Mouse (Mus musculus): Measurements from ENCODE around the gene Cmtm4. TPM values are rescaled to one million over a fixed set of nuclear protein-coding genes. Genes with fewer than 3 reads are reported as not detected.

Gene Cmtm4
- polyA plus RNA-seq, 2 experiments: 0.44 to 1.7 TPM

- no peak overlapping the region for H3K27ac ChIP-seq
- 56% methylated on average over 7 of the region's 7 CpGs for WGBS (ENCODE audit: insufficient replicate concordance)
- ATAC-seq (ENCODE audit: insufficient read depth): no peak
Measured at GRCm38 (mm10) chr8:104441613-104442012, 46.0 kb upstream of the Cmtm4 start.

GRCm38 (mm10) chr8:104439461-104439860 is 43.9 kb upstream of the Cmtm4 start:
- TF ChIP-seq CTCF (IDR thresholded peaks at IDR 0.05; ENCODE audit: low read depth) (no peak), EP300 (IDR thresholded peaks at IDR 0.05; ENCODE audit: low read depth) (no peak)
- WGBS (ENCODE audit: insufficient replicate concordance): 79% methylated on average over 8 of the region's 8 CpGs
- Histone ChIP-seq H3K4me2 (ENCODE audit: low read depth) (no peak overlapping the region), H3K9me3 (ENCODE audit: control insufficient read depth, low read length) (no peaks in the 10 kb centered on the region), H3K4me1 (replicated peaks; ENCODE audit: control insufficient read depth in 2 of 2, insufficient read depth in 2 of 2, low read length in 1 of 2) (peaks cover 7 to 16% of the 10 kb centered on the region in 2 experiments), H3K36me3 (replicated peaks; ENCODE audit: control insufficient read depth, insufficient read depth, low read depth) (peaks cover 37% of the 10 kb centered on the region), H3K4me3 (ENCODE audit: insufficient read depth in 1 of 2, low read depth in 2 of 2, low read length in 2 of 2) (no peak overlapping the region), H3K9ac (replicated peaks) (no peak overlapping the region), H3K27me3 (ENCODE audit: control insufficient read depth, insufficient read depth, low read length) (no peaks in the 10 kb centered on the region), H3K27ac (no peak overlapping the region)
- ATAC-seq (ENCODE audit: insufficient read depth) (no peak), DNase-seq (ENCODE audit: low read depth in 3 of 3, low spot score in 3 of 3) (no peak)

More at GRCm38 (mm10) chr8:104441613-104442012, 46.0 kb upstream of the Cmtm4 start:
- TF ChIP-seq CTCF (IDR thresholded peaks at IDR 0.05; ENCODE audit: low read depth): no peak
- TF ChIP-seq EP300 (IDR thresholded peaks at IDR 0.05; ENCODE audit: low read depth): no peak
- peak overlapping the region; percentile 90 for H3K9ac ChIP-seq (replicated peaks)
- H3K9me3 ChIP-seq (ENCODE audit: control insufficient read depth, low read length): no peaks in the 10 kb centered on the region
- no peak for DNase-seq (ENCODE audit: low read depth in 3 of 3, low spot score in 3 of 3)
- H3K4me3 ChIP-seq (ENCODE audit: insufficient read depth in 1 of 2, low read depth in 2 of 2, low read length in 2 of 2): peak overlapping the region; percentile 86 to 93
- peak overlapping the region; percentile 94 for H3K4me2 ChIP-seq (ENCODE audit: low read depth)
- peaks cover 7 to 11% of the 10 kb centered on the region in 2 experiments for H3K4me1 ChIP-seq (replicated peaks; ENCODE audit: control insufficient read depth in 2 of 2, insufficient read depth in 2 of 2, low read length in 1 of 2)
- peaks cover 25% of the 10 kb centered on the region for H3K36me3 ChIP-seq (replicated peaks; ENCODE audit: control insufficient read depth, insufficient read depth, low read depth)
- no peaks in the 10 kb centered on the region for H3K27me3 ChIP-seq (ENCODE audit: control insufficient read depth, insufficient read depth, low read length)

GRCm38 (mm10) chr8:104437494-104438135 is 42.0 kb upstream of the Cmtm4 start:
- no peaks in the 10 kb centered on the region for H3K9me3 ChIP-seq (ENCODE audit: control insufficient read depth, low read length)
- H3K4me1 ChIP-seq (replicated peaks; ENCODE audit: control insufficient read depth in 2 of 2, insufficient read depth in 2 of 2, low read length in 1 of 2): peaks cover 7 to 22% of the 10 kb centered on the region in 2 experiments
- TF ChIP-seq EP300 (IDR thresholded peaks at IDR 0.05; ENCODE audit: low read depth) (no peak), CTCF (IDR thresholded peaks at IDR 0.05; ENCODE audit: low read depth) (no peak)
- no peak overlapping the region for H3K4me2 ChIP-seq (ENCODE audit: low read depth)
- DNase-seq (ENCODE audit: low read depth in 3 of 3, low spot score in 3 of 3): no peak
- H3K27me3 ChIP-seq (ENCODE audit: control insufficient read depth, insufficient read depth, low read length): no peaks in the 10 kb centered on the region
- 77% methylated on average over 13 of the region's 13 CpGs for WGBS (ENCODE audit: insufficient replicate concordance)
- no peak for ATAC-seq (ENCODE audit: insufficient read depth)
- H3K9ac ChIP-seq (replicated peaks): no peak overlapping the region
- no peak overlapping the region for H3K4me3 ChIP-seq (ENCODE audit: insufficient read depth in 1 of 2, low read depth in 2 of 2, low read length in 2 of 2)
- peaks cover 37% of the 10 kb centered on the region for H3K36me3 ChIP-seq (replicated peaks; ENCODE audit: control insufficient read depth, insufficient read depth, low read depth)
- no peak overlapping the region for H3K27ac ChIP-seq

- no peaks in the 10 kb centered on the region for H3K27me3 ChIP-seq (ENCODE audit: control insufficient read depth, insufficient read depth, low read length)
- H3K36me3 ChIP-seq (replicated peaks; ENCODE audit: control insufficient read depth, insufficient read depth, low read depth): peaks cover 43% of the 10 kb centered on the region
- H3K4me1 ChIP-seq (replicated peaks; ENCODE audit: control insufficient read depth in 2 of 2, insufficient read depth in 2 of 2, low read length in 1 of 2): peaks cover 3 to 16% of the 10 kb centered on the region in 2 experiments
- H3K4me3 ChIP-seq (ENCODE audit: insufficient read depth in 1 of 2, low read depth in 2 of 2, low read length in 2 of 2): no peak overlapping the region
- no peak overlapping the region for H3K4me2 ChIP-seq (ENCODE audit: low read depth)
- WGBS (ENCODE audit: insufficient replicate concordance): 87% methylated on average over 4 of the region's 4 CpGs
- ATAC-seq (ENCODE audit: insufficient read depth) (no peak), DNase-seq (ENCODE audit: low read depth in 3 of 3, low spot score in 3 of 3) (no peak)
- no peak overlapping the region for H3K27ac ChIP-seq
- H3K9me3 ChIP-seq (ENCODE audit: control insufficient read depth, low read length): no peaks in the 10 kb centered on the region
- TF ChIP-seq EP300 (IDR thresholded peaks at IDR 0.05; ENCODE audit: low read depth) (no peak), CTCF (IDR thresholded peaks at IDR 0.05; ENCODE audit: low read depth) (no peak)
- H3K9ac ChIP-seq (replicated peaks): no peak overlapping the region
Measured at GRCm38 (mm10) chr8:104436591-104436990, 41.0 kb upstream of the Cmtm4 start.

GRCm38 (mm10) chr8:104436038-104436437 is 40.4 kb upstream of the Cmtm4 start:
- DNase-seq (ENCODE audit: low read depth in 3 of 3, low spot score in 3 of 3) (no peak), ATAC-seq (ENCODE audit: insufficient read depth) (0 out of 2 replicates have a peak, but pooled peaks have one; percentile 34)
- H3K36me3 ChIP-seq (replicated peaks; ENCODE audit: control insufficient read depth, insufficient read depth, low read depth): peaks cover 47% of the 10 kb centered on the region
- H3K9me3 ChIP-seq (ENCODE audit: control insufficient read depth, low read length): no peaks in the 10 kb centered on the region
- no peak for TF ChIP-seq CTCF (IDR thresholded peaks at IDR 0.05; ENCODE audit: low read depth)
- TF ChIP-seq EP300 (IDR thresholded peaks at IDR 0.05; ENCODE audit: low read depth): no peak
- H3K9ac ChIP-seq (replicated peaks): no peak overlapping the region
- no peaks in the 10 kb centered on the region for H3K27me3 ChIP-seq (ENCODE audit: control insufficient read depth, insufficient read depth, low read length)
- H3K4me2 ChIP-seq (ENCODE audit: low read depth): no peak overlapping the region
- no peak overlapping the region for H3K27ac ChIP-seq
- H3K4me1 ChIP-seq (replicated peaks; ENCODE audit: control insufficient read depth in 2 of 2, insufficient read depth in 2 of 2, low read length in 1 of 2): peaks cover 0 to 12% of the 10 kb centered on the region in 2 experiments; a peak in 3 of 4 replicates
- H3K4me3 ChIP-seq (ENCODE audit: insufficient read depth in 1 of 2, low read depth in 2 of 2, low read length in 2 of 2): no peak overlapping the region
- WGBS (ENCODE audit: insufficient replicate concordance): 81% methylated on average over 12 of the region's 12 CpGs

Measured in liver, embryonic 14.5 days (tissue).